Mouse (Mus musculus) heart, adult 8-10 months (tissue): ENCODE measurements around the gene Atxn2l. TPM values are rescaled to one million over a fixed set of nuclear protein-coding genes. Genes with fewer than 3 reads are reported as not detected.

Experiments used
- DNase-seq: peaks from one replicate; pipeline ENCODE4 v3.0.0; 2022; ENCODE audit warnings: low spot score
- total RNA-seq, 4 experiments: library from RNA; stranded (reverse); gene quantifications; 2 replicates each; pipeline ENCODE4 v1.2.4; 2022

Gene Atxn2l
- total RNA-seq, 4 experiments from 2014 or later = 30.7 to 39.3 (median 35.2) TPM

DNA sequence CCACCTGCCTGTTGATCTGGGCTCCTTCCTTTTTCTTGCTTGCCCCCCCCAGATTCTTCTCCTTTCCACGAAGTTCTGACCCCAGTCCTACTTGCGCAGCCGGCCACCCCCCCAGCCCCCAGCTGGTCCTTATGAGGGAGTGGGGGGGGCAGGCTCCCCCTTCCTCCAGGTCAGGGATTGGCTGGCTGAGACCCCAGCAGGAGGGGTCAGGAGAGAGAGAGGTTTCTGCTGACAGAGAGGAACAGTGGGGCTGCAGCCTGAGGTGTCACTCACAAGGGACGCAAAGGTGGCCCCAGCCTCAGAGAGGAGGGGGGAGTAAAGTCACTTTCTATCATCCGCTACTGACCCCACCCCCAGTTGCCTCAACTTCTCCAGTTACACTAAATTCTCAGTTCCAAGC, 40.2 kb downstream of the Atxn2l start, which contains the start of gene Atp2a1:
Gene Atp2a1, minus strand, starts transcription at position 105 of the 400 bp plus-strand sequence.
- no peak for DNase-seq

DNA sequence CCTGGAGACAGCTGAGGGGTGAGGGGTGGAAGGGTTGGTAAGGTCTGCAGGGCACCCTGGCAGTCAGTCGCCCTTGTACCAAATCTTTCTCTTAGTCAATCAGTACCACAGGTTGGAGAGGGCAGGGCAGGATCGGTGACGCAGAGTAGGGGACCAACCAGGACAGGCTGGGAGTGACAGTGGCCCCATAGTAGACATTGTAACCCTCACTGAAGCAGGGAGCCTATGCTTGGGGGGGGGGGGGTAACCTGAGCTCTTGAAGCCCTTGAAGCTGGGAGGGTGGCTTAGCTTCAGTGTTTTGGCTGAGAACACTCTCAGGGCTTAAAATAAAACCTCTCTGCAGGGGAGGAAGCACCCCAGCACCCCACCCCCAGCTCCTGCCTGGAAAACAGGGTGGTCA, 41.6 kb downstream of the Atxn2l start:
- no peak for DNase-seq

DNA sequence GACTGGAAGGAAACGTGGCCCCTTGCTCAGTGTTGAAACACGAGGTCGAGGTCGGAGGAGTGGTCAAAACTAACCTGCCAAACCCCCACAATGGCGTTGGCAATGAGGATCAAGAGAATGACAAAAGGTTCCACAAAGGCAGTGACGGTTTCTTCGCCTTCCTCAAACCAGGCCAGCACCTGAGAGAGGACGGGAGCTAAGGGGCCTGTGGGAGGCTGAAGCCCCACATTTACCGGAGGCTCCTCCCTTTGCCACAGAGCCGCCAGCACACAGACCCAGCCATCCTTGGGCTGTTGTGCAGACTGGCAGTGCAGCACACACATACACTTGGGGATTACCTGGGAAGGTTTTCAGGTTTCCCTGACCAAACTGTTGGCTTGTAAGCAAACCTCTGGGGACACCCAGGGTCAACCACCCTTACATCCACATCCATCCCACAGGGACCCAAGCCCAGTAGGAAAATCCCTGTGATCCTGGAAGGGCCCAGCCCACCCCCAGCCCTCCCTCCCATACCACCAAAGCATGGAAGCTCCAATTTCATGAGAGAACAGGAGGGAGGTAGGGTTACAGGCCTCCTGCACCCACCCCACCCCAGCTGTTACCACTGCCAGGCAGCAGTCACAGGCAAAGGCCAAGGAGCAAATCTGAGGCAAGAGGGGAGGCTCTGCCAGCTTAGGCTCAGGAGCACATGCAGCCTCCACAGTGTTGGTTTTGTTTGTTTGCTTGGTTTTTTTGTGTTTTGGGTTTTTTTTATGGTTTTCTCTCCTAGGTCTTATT, 42.4 kb downstream of the Atxn2l start:
- DNase-seq = no peak

DNA sequence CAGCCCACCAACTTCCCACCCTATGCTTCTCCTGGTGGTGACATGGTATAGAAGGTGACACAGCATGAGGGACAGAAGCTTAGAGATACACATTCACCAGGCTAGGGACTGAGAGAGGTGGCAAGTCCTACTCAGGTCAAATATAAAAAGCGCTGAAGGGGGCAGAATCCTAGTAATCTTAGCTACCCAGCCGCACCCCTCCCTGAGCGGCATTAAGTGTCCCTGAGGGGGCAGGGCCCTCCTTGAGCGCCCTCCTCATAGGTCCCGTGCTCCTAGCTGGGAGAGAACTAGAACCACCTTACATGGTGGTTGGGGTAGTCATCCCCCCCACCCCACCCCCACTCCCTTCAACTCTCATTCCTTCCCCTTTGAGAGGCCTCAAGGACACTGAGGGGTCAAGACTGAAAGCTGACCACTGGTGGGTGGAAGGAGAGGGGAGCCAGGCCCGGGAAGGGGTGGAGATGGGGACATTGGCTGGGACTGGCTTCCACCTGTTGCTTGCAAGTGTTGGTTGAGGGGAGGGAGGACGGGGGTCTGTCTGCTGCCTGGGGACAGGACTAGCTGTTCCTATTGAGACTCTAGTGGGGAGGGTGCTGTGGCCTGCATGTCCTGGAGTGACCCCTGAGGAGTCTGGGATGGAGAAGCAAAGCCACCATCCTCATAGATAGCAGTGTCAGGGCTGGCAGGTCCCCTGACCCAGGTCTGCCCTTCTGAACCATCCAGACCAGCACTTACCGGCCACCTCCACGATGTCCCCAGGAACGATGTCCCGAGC, 44.2 kb downstream of the Atxn2l start:
- no peak for DNase-seq

DNA sequence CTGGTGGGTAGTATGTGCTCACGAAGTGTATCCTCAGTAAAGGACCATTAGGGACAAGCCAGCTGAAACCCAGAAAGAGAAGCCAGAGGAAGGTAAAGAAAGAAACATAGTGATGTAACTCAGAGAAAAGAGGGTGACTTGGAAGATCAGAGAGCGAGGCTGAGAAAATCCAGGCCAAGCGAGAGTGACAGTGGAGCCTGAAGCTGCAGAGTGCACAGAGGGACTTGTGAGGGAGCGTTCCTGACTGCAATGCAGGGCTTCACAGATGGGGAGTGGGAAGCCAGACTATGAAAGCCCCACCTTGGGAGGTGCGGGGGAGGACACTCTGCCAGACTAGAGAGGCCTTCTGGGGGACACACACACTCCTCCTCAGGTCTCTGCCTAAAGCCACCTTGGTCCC, 45.0 kb downstream of the Atxn2l start:
- no peak for DNase-seq

DNA sequence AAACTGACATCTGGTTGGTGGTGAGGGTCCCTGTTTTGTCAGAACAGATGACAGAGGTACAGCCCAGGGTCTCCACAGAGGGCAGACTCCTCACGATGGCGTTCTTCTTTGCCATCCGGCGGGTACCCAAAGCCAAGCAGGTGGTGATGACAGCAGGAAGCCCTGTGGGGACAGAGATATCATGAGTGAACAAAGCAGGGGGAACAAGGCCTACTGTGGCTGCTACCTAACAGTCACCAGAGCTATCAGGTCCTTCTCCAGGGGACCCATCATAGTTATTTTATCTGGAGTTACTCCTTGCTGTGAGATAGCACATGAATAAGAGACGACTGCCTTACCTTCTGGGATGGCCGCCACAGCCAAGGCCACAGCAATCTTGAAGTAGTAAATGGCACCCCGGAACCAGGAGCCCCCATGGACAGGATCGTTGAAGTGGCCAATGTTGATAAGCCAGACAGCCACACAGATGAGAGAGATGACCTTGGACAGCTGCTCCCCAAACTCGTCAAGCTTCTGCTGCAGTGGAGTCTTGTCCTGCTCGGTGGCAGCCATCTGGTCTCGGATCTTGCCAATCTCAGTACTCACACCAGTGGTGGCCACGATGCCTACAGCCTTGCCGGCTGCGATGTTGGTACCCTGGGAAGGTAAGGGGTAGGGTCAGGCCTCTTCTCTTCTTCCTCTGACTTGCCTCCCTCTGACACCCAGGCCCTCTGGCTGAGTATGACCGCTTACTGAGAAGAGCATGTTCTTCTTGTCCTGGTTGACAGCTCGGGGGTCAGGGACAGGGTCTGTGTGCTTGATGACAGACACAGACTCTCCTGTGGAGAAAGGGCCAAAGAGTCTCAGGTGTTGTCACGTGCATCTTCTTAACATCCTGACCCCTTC, 46.6 kb downstream of the Atxn2l start:
- DNase-seq = no peak

DNA sequence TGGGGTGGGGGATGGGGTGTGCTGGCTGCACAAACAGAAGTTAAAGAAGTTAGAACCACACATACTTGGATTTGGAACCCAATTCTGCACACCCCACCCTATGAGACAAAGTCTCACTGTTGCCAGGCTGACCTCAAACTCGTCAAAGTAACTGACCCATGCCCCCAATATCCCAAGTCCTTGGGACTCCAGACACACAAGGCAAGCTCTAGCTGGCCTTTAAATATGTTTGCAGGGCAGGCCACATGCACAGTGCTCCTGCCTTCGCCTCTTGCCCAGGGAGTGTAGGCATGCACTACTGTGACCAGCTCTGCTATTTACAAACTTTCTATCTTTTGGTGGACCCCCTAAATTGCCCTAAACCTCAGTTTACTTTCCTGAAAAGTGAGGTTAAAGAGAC, 48.0 kb downstream of the Atxn2l start:
- DNase-seq = no peak

DNA sequence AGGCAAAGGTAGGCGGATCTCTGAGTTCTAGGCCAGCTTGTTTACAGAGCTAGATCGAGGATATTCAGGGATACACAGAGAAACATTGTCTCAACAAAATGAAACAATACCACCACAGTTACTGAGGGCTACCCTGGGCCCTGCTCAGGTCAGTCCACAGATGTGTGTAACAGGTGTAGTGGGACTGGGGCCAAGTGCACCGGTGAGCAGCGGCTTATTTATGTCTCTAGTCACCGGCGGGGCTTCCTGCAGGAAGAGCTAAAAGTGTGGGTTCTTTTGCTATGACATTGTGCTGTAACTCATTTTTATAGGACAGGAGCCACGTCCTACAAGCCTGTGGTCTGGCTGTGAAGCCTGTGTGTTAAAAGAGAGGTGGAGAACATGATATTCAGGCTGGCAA, 49.4 kb downstream of the Atxn2l start:
- no peak for DNase-seq

DNA sequence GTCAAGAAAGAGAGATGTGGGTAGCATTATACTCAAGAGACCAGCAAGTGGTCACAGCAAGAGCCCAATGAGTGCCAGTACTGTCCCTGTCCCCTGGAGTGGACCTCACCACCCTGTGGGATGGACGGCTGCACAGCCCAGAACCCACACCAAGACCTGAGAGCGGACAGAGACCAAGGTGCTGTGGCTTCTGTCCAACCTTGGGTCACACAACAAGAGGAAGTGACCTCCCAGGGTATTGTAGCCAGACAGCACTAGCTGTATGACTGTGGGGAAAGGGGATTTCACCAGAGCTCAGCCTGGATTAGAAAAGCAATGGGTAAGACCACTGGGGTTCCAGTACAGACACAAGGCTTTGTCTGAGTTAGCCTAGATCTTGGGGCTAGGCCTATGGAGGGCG, 51.0 kb downstream of the Atxn2l start:
- no peak for DNase-seq

- no peak for DNase-seq
Observed at GRCm38 (mm10) chr7:126450641-126451040, 52.6 kb downstream of the Atxn2l start.

GRCm38 (mm10) chr7:126449991-126450390, 53.2 kb downstream of the Atxn2l start:
- DNase-seq = no peak

GRCm38 (mm10) chr7:126448481-126448880, 54.8 kb downstream of the Atxn2l start:
- no peak for DNase-seq

- no peak for DNase-seq
Observed at GRCm38 (mm10) chr7:126446217-126446616, 57.0 kb downstream of the Atxn2l start.

DNA sequence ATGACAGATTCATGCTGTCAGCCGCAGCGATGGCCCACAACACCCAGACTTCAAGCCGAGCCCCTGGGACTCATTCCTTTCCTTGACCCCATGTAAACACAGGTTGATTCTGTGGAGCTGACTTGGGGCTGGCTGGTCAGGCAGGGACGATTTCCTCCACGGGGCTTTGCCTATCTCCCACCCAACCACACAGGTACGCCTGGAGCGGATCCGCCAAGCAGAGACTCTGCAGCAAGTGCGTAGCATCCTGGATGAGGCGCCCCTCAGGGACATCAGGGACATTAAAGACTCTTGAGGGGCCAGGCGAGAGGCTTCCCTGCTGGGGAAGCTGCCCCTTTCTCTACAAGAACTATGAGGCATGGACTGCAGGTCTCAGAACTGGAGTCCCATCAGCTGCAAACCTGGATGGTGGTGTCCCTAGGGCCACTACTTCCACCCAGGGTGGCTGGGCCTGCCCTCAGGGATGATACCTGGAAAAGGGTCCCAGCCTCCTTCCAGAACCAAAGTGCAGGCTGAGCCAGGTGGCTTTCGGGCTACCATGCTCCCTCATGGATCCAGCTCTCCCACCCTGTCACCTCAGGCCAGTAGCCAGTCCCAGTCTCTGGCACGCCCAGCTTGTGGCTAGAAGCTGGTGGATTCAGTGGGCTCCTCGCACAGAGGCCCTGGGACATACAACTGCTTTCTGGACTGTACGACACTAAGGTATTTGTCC, 58.0 kb downstream of the Atxn2l start:
- no peak for DNase-seq

- no peak for DNase-seq
Observed at GRCm38 (mm10) chr7:126444536-126444935, 58.7 kb downstream of the Atxn2l start.

GRCm38 (mm10) chr7:126443997-126444396, 59.2 kb downstream of the Atxn2l start:
- no peak for DNase-seq

Other genes starting within 250 kb of the Atxn2l start
- gene Sbk1, start 230.8 kb downstream of the Atxn2l start, total RNA-seq = 10 to 100 TPM; 73.6 to 99.4 (median 84.5) TPM
- under 1 TPM in 3 of 4 experiments, not detected in 1; 0.25 to 0.38 (median 0.35) TPM for gene Lat, start 133.9 kb downstream of the Atxn2l start, total RNA-seq
- 10 to 100 TPM; 21.2 to 28.0 (median 23.9) TPM for gene Spns1, start 126.0 kb downstream of the Atxn2l start, total RNA-seq
- gene Nfatc2ip, start 106.7 kb downstream of the Atxn2l start, total RNA-seq = 1 to 10 TPM; 3.1 to 6.2 (median 3.9) TPM
- 1 to 10 TPM in 1 of 4 experiments, under 1 TPM in 3; 0.19 to 1.4 (median 0.50) TPM for gene Cd19, start 88.5 kb downstream of the Atxn2l start, total RNA-seq
- 1 to 10 TPM; 5.9 to 9.9 (median 6.0) TPM for gene Rabep2, start 74.7 kb downstream of the Atxn2l start, total RNA-seq
- gene Atp2a1, start 40.3 kb downstream of the Atxn2l start, total RNA-seq = 10 to 100 TPM in 1 of 4 experiments, 1 to 10 TPM in 3; 6.8 to 12.2 (median 8.8) TPM
- gene Sh2b1, start 28.0 kb downstream of the Atxn2l start, total RNA-seq = 10 to 100 TPM; 38.6 to 46.6 (median 44.3) TPM
- 100 to 1,000 TPM; 288 to 326 (median 304) TPM for gene Tufm, start 16.1 kb downstream of the Atxn2l start, total RNA-seq
- 100 to 1,000 TPM; 141 to 155 (median 143) TPM for gene Eif3c, start 63.0 kb upstream of the Atxn2l start, total RNA-seq
- 1 to 10 TPM in 2 of 4 experiments, under 1 TPM in 2; 0.44 to 1.9 (median 0.75) TPM for gene Apobr, start 81.5 kb upstream of the Atxn2l start, total RNA-seq
- gene Cln3, start 82.4 kb upstream of the Atxn2l start, total RNA-seq = 10 to 100 TPM; 12.9 to 15.6 (median 14.1) TPM
- gene Il27, start 91.5 kb upstream of the Atxn2l start, total RNA-seq = not detected
- 1 to 10 TPM; 3.5 to 5.3 (median 4.7) TPM for gene Nupr1, start 127.4 kb upstream of the Atxn2l start, total RNA-seq
- 10 to 100 TPM; 21.6 to 26.2 (median 24.9) TPM for gene Sgf29, start 145.9 kb upstream of the Atxn2l start, total RNA-seq
- gene Sult1a1, start 173.0 kb upstream of the Atxn2l start, total RNA-seq = 10 to 100 TPM; 18.6 to 38.7 (median 31.5) TPM
- gene Bola2, start 192.0 kb upstream of the Atxn2l start, total RNA-seq = 10 to 100 TPM; 52.4 to 70.4 (median 56.4) TPM
- 1 to 10 TPM; 3.2 to 6.2 (median 5.4) TPM for gene Slx1b, start 192.3 kb upstream of the Atxn2l start, total RNA-seq
- gene Coro1a, start 204.3 kb upstream of the Atxn2l start, total RNA-seq = 10 to 100 TPM in 1 of 4 experiments, 1 to 10 TPM in 3; 4.9 to 10.0 (median 6.2) TPM